Mouse (Mus musculus): ENCODE measurements at regions not wholly inside any gene's neighbourhood (a gene's known extent, or its start where the extent isn't known, plus 50 kb on each side); places are given as distances from the start of the nearest gene placed in this dataset.

DNA sequence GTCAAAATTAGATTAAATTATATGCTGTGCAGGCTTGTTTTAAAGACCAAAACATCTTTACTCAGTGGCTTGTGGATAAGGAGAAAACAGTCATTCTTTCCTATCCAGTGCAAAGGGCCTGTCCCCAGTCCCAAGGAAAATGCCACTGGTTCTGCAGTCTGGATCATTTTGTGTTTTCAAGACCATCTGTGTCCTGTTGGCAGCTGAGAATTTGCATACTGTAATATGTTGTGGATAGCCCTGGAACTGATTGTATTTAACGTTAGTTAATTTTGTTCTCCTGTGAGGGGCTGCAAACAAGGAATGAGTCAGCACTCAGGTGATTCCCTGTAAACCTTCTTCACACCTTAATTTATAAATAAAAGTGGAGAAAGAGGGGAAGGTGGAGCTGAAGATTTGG, 217.9 kb upstream of the B430305J03Rik start:
- no peaks in the 10 kb centered on the region for H3K36me3 ChIP-seq
- no peaks in the 10 kb centered on the region for H3K4me1 ChIP-seq (replicated peaks)
- WGBS, result 49% methylated on average over 1 of the region's 1 CpGs
- H3K4me2 ChIP-seq, result no peak overlapping the region
- ATAC-seq (ENCODE audit: low FRiP score, low read depth), result no peak
- no peak overlapping the region for H3K9ac ChIP-seq
- H3K27ac ChIP-seq (replicated peaks), result no peak overlapping the region
- no peaks in the 10 kb centered on the region for H3K27me3 ChIP-seq
- H3K4me3 ChIP-seq, result no peak overlapping the region
- H3K9me3 ChIP-seq, result no peaks in the 10 kb centered on the region

DNA sequence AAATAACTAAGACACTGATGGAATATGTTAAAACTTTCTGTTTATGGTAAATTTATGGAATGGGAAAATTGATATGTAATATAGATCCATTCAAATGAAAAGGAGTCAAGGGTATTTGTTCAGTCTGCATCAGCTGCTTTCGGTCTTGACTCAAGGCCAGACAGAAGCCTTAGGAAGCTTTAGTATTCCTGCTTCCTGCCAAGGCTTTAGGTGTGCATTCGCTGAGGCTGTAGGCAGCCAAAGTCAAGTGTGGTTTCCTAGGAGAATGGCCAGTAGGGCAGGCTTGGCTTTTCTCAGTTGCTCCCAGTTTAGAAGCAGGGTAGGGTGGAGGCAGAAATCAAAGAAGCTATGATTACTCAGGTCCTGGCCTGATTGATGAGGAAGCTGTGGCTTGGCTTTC, 217.2 kb upstream of the B430305J03Rik start:
- no peak overlapping the region for H3K4me2 ChIP-seq
- no peak overlapping the region for H3K4me3 ChIP-seq
- no peaks in the 10 kb centered on the region for H3K27me3 ChIP-seq
- no peak overlapping the region for H3K9ac ChIP-seq
- 0 out of 2 replicates have a peak, but pooled peaks have one; percentile 34 for ATAC-seq (ENCODE audit: low FRiP score, low read depth)
- WGBS, result 82% methylated on average over 2 of the region's 2 CpGs
- no peaks in the 10 kb centered on the region for H3K9me3 ChIP-seq
- no peaks in the 10 kb centered on the region for H3K36me3 ChIP-seq
- no peak overlapping the region; the same call in 1 of the 2 replicates for H3K27ac ChIP-seq (replicated peaks)
- H3K4me1 ChIP-seq (replicated peaks), result no peaks in the 10 kb centered on the region

DNA sequence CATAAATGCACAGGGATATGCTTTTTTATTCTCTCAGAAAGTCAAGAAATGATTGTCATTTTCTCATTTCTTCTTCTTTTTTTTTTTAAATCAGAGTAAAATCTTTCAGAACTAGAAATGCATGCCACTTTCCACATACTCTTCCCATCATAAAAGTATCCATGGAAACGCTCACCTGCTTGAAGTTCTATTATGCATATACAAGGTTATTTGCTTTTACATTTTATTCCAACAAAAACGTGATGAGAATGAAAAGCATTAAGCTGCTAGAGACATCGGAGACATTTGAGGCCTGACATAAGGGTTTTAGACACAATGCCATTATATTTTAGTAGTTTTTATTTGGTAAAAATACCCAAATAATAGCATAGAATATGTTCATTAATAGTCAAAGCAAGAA, 214.5 kb upstream of the B430305J03Rik start:
- ATAC-seq (ENCODE audit: low FRiP score, low read depth), result no peak
- Histone ChIP-seq H3K4me2 (no peak overlapping the region), H3K27ac (replicated peaks) (no peak overlapping the region), H3K36me3 (no peaks in the 10 kb centered on the region), H3K4me1 (replicated peaks) (no peaks in the 10 kb centered on the region), H3K4me3 (no peak overlapping the region), H3K27me3 (no peaks in the 10 kb centered on the region), H3K9ac (no peak overlapping the region), H3K9me3 (no peaks in the 10 kb centered on the region)
- 77% methylated on average over 3 of the region's 3 CpGs for WGBS

DNA sequence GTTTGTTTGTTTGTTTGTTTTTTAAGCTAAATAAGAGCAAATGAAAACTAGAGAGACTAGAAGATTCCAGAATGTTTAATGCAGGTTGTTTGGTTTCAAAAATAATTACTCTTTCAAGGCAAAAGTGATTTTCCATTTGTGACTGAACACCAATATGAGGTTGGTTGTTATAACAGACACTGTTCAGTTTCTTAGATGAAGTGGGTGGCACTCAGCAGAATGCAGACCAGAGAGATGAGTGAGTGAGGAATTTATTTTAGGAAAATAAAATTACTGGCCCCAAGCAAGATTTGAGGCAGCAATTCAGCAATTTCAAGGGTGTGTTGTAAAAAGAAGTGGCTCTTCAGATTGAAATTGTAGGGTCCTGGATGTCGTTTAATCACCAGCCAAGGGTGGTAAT, 171.4 kb upstream of the B430305J03Rik start:
- no peak overlapping the region for H3K4me3 ChIP-seq
- ATAC-seq (ENCODE audit: low FRiP score, low read depth), result no peak
- H3K27me3 ChIP-seq, result no peaks in the 10 kb centered on the region
- no peak overlapping the region for H3K27ac ChIP-seq (replicated peaks)
- no peaks in the 10 kb centered on the region for H3K9me3 ChIP-seq
- no peak overlapping the region for H3K9ac ChIP-seq
- 55% methylated on average over 1 of the region's 1 CpGs for WGBS
- no peaks in the 10 kb centered on the region for H3K4me1 ChIP-seq (replicated peaks)
- H3K4me2 ChIP-seq, result no peak overlapping the region
- no peaks in the 10 kb centered on the region for H3K36me3 ChIP-seq

DNA sequence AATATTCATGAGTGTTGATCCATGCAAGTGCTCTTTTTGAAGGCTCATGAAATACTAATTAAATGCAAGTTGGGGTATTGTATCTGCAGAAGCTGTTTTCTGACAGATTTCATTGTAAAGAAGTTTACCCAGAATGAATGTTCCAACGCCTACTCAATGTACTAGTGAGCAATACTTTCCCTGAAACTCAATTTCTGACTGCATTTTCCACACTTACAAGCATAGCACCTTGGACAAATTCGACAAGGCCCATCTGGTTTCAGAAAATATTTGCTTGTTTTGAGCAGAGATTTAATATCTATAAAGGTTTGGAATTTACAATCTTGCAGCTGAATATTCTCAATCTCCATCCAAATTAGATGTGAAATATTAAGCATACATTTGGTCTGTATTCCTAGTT, 170.0 kb upstream of the B430305J03Rik start:
- Histone ChIP-seq H3K36me3 (no peaks in the 10 kb centered on the region), H3K27ac (replicated peaks) (no peak overlapping the region), H3K4me1 (replicated peaks) (no peaks in the 10 kb centered on the region), H3K4me2 (no peak overlapping the region), H3K27me3 (no peaks in the 10 kb centered on the region), H3K9ac (no peak overlapping the region), H3K9me3 (no peaks in the 10 kb centered on the region), H3K4me3 (no peak overlapping the region)
- 63% methylated on average over 2 of the region's 2 CpGs for WGBS
- ATAC-seq (ENCODE audit: low FRiP score, low read depth), result no peak

DNA sequence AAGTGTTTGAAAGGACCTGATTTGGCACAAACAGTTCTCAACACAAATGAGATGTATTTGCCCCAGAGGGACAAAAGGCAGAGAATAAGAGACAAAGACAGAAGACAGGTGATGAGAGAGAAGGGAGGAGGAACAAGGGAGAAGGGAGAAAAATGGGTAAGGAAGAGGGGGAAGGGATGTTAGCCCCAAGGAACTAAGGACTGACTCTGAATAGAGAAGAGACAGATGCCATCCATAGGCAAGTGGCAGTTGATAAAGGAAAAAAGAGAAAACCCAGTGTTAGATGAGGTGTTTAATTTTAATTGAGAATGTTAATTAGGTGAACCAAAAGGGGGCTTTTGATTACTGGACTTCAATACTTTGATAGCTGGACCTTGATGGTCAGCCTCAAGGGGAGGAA, 137.4 kb upstream of the B430305J03Rik start:
- H3K4me1 ChIP-seq (replicated peaks), result no peaks in the 10 kb centered on the region
- no peak overlapping the region for H3K27ac ChIP-seq (replicated peaks)
- no peak overlapping the region for H3K4me3 ChIP-seq
- no peaks in the 10 kb centered on the region for H3K9me3 ChIP-seq
- H3K9ac ChIP-seq, result no peak overlapping the region
- ATAC-seq (ENCODE audit: low FRiP score, low read depth), result no peak
- H3K27me3 ChIP-seq, result no peaks in the 10 kb centered on the region
- no peak overlapping the region for H3K4me2 ChIP-seq
- H3K36me3 ChIP-seq, result no peaks in the 10 kb centered on the region

DNA sequence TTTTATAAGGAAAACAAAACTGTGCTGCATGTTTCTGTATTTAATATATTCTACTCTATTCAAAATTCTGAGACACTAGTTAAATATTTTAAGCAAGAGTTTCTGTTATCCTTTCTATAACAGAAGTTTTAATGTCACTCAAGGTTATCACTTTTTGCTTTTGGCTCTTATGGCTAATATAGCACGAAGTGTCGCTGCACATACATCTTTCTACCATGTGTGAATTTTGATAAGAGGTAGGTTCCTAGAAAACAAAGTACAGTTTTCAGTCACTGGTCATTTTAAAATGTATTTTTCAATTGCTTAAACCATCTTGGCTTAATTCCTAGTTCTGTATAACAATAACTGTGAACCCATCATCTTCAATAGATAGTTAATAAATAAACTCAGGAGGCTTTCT, 129.1 kb upstream of the B430305J03Rik start:
- Histone ChIP-seq H3K27ac (replicated peaks) (no peak overlapping the region), H3K27me3 (no peaks in the 10 kb centered on the region), H3K4me2 (no peak overlapping the region), H3K36me3 (no peaks in the 10 kb centered on the region), H3K9me3 (no peaks in the 10 kb centered on the region), H3K9ac (no peak overlapping the region), H3K4me3 (no peak overlapping the region), H3K4me1 (replicated peaks) (no peaks in the 10 kb centered on the region)
- ATAC-seq (ENCODE audit: low FRiP score, low read depth), result no peak
- 98% methylated on average over 2 of the region's 2 CpGs for WGBS

DNA sequence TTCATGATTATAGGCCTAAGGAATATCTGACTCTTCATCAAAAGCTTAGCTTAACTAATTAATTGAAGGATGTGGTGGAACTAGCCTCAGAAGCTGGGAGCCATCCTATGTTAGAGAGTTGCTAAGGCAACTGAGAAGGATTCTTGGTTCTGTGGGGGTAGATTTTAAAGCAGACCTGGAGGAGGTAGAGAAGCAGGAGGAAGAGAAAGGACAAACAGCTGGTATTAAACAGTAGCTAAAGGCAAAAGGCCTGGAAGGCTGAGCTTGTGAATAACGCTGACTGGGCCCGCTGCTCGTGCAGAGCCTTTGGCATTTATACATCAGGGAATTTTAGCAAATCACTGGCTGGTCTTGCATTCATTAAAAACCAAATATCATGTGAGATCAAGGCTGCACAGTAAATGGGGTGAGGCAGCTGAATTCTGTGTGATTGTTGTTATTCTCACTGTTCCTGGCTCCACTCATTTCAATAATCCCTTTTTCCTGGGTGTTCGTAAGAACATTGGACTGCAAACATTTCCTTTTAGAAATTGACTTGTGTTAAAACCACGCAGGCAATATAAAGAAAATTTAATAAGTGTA, 121.1 kb upstream of the B430305J03Rik start:
- H3K27ac ChIP-seq (replicated peaks), result no peak overlapping the region
- H3K9me3 ChIP-seq, result no peaks in the 10 kb centered on the region
- no peaks in the 10 kb centered on the region for H3K4me1 ChIP-seq (replicated peaks)
- no peak for ATAC-seq (ENCODE audit: low FRiP score, low read depth)
- H3K36me3 ChIP-seq, result no peaks in the 10 kb centered on the region
- H3K4me2 ChIP-seq, result no peak overlapping the region
- no peak overlapping the region for H3K9ac ChIP-seq
- no peaks in the 10 kb centered on the region for H3K27me3 ChIP-seq
- no peak overlapping the region for H3K4me3 ChIP-seq
- 61% methylated on average over 5 of the region's 5 CpGs for WGBS

DNA sequence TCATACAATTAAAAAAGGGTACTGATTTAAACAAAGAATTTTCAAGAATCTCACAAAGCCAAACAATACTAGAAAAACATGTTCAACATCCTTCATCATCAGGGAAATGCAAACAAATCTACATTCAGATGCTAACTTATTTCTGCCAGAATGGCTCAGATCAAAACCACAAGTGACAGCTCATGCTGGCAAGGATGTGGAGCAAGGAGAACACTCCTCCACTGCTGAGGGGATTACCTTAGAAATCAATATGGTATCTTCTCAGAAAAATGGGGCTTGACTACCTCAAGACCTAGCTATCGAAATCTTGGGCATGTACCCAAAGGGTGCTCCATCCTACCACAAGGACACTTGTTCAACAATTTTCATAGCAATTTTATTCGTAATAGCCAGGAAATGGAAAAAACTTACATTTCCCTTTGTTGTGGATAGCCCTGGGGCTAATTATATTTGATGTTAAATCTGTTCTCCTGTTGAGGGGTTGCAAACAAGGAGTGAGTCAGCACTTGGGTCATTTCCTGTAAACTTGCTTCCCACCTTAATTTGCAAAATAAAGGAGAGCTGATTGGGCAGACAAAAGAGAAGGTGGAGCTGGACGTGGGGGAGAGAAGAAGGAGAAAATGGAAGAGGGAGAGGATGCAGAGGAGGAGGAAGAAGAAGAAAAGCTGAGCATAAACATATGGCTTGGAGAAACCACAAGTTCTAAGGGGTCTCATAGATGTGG, 113.3 kb upstream of the B430305J03Rik start:
- no peak overlapping the region for H3K27ac ChIP-seq (replicated peaks)
- H3K4me1 ChIP-seq (replicated peaks), result no peaks in the 10 kb centered on the region
- H3K27me3 ChIP-seq, result no peaks in the 10 kb centered on the region
- 66% methylated on average over 3 of the region's 3 CpGs for WGBS
- no peak overlapping the region for H3K4me2 ChIP-seq
- no peaks in the 10 kb centered on the region for H3K9me3 ChIP-seq
- no peaks in the 10 kb centered on the region for H3K36me3 ChIP-seq
- no peak for ATAC-seq (ENCODE audit: low FRiP score, low read depth)
- no peak overlapping the region for H3K4me3 ChIP-seq
- no peak overlapping the region for H3K9ac ChIP-seq

DNA sequence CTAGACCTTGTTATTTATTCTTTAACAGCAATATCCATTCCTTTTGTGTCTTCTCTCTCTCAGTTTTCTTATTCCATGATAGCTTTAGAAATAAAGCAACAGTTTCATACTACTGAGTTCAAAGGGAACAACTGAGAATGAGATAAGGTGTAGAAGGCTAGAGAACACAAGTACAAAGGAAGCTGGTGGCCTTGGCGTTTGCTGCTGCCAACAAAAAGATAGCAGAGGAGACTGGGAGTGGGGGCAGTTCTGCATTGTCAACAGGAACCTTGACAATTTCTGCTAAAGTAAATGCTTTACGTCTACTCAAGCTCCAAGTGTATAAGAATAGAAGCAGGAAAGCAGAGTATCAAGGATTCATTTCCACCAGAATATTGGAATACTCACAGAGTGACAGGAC, 109.3 kb upstream of the B430305J03Rik start:
- Histone ChIP-seq H3K9ac (no peak overlapping the region), H3K4me1 (replicated peaks) (no peaks in the 10 kb centered on the region), H3K9me3 (no peaks in the 10 kb centered on the region), H3K27me3 (no peaks in the 10 kb centered on the region), H3K27ac (replicated peaks) (no peak overlapping the region), H3K4me2 (no peak overlapping the region), H3K4me3 (no peak overlapping the region), H3K36me3 (no peaks in the 10 kb centered on the region)
- 61% methylated on average over 2 of the region's 2 CpGs for WGBS
- ATAC-seq (ENCODE audit: low FRiP score, low read depth), result no peak

DNA sequence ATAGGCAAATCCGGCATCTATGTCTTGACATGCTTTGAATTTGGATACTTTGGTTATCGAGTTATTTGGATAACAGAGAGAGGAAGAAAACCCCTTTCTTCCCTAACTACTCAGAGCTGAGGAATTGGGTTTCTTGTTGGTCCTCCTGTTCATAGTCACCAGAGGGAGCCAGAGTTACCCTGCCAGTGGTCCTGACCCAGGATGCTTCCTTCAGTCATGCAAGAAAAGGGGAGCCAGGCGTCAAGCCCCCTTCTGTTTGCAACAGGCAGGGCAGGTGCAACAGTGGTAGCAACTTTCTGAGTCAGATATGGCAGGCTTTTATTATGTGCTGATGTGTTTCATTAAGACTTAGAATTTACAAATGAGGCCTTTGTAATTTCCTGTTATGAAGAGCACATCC, 101.4 kb upstream of the B430305J03Rik start:
- ATAC-seq (ENCODE audit: low FRiP score, low read depth), result no peak
- no peak overlapping the region for H3K4me2 ChIP-seq
- H3K4me1 ChIP-seq (replicated peaks), result no peaks in the 10 kb centered on the region
- no peaks in the 10 kb centered on the region for H3K27me3 ChIP-seq
- H3K9ac ChIP-seq, result no peak overlapping the region
- no peaks in the 10 kb centered on the region for H3K36me3 ChIP-seq
- no peak overlapping the region for H3K27ac ChIP-seq (replicated peaks)
- no peaks in the 10 kb centered on the region for H3K9me3 ChIP-seq
- H3K4me3 ChIP-seq, result no peak overlapping the region
- 33% methylated on average over 3 of the region's 3 CpGs for WGBS

DNA sequence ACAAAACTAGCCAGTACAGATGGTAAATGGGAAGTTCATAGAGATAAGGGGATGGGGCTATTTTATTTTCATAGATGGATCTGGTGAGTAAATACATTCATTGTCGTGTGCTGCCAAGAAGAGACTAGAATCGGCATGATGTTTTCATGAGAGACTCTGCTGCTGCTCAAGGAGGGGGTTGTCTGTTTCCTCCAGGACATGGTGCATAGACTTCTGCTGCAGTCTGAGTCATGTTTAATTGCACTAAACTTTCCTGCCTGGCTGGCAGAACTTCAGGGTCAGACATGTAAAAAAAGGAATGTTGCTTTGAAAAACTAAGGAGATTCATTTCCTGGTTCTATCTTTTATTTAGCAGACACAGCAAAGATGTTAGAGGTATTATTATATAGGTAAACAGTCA, 100.9 kb upstream of the B430305J03Rik start:
- Histone ChIP-seq H3K9me3 (no peaks in the 10 kb centered on the region), H3K27me3 (no peaks in the 10 kb centered on the region), H3K4me1 (replicated peaks) (no peaks in the 10 kb centered on the region), H3K27ac (replicated peaks) (no peak overlapping the region), H3K36me3 (no peaks in the 10 kb centered on the region), H3K4me2 (no peak overlapping the region), H3K4me3 (no peak overlapping the region), H3K9ac (no peak overlapping the region)
- 87% methylated on average over 2 of the region's 2 CpGs for WGBS
- no peak for ATAC-seq (ENCODE audit: low FRiP score, low read depth)

DNA sequence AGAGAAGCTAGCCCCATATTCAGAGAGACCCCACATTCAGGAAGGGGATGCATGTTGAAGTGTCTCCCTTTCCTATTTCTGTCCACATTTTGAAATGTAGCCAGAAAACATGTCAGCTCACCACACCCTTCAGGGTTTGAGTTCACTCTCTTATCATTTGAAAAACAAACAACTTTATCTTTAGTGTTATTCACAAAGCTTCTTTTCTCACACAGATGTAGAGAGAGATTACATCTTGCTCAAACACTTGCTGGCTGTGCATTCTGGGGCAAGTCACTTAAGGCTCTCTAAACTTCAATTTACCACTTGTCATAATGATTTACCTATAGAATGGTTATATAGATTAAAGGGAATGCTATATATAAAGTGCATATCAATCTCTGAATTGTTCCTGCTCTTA, 94.3 kb upstream of the B430305J03Rik start:
- Histone ChIP-seq H3K4me2 (no peak overlapping the region), H3K27me3 (no peaks in the 10 kb centered on the region), H3K36me3 (no peaks in the 10 kb centered on the region), H3K27ac (replicated peaks) (no peak overlapping the region), H3K9ac (no peak overlapping the region), H3K4me3 (no peak overlapping the region), H3K4me1 (replicated peaks) (no peaks in the 10 kb centered on the region), H3K9me3 (no peaks in the 10 kb centered on the region)
- no peak for ATAC-seq (ENCODE audit: low FRiP score, low read depth)

All from hindbrain, embryonic 15.5 days (tissue).